Mouse (Mus musculus): ENCODE data around the gene Ebf3. TPM values are rescaled to one million over a fixed set of nuclear protein-coding genes. Genes with fewer than 3 reads are reported as not detected.

Ebf3 gene
- polyA plus RNA-seq, 1 experiment = 0.70 TPM

- Histone ChIP-seq H3K4me3 (ENCODE audit: low read depth, low read length) (no peak overlapping the region), H3K27ac (ENCODE audit: insufficient read depth, low read depth, low read length) (no peak overlapping the region), H3K4me1 (ENCODE audit: control insufficient read depth, insufficient read depth, insufficient read length, low read length) (no peaks in the 10 kb centered on the region), H3K36me3 (ENCODE audit: control insufficient read depth, insufficient read depth, low read length) (no peaks in the 10 kb centered on the region), H3K27me3 (ENCODE audit: control insufficient read depth, insufficient read depth, low read length) (no peaks in the 10 kb centered on the region)
- TF ChIP-seq POLR2A (IDR thresholded peaks at IDR 0.05; ENCODE audit: low read depth, low read length) = no peak
- TF ChIP-seq CTCF (IDR thresholded peaks at IDR 0.05; ENCODE audit: extremely low read depth, insufficient read length, insufficient replicate concordance, low read depth, low read length) = no peak
- 85% methylated on average over 8 of the region's 8 CpGs for WGBS
Observed at GRCm38 (mm10) chr7:137240481-137240880, 73.8 kb downstream of the Ebf3 start.

GRCm38 (mm10) chr7:137239542-137240133 is 74.6 kb downstream of the Ebf3 start:
- WGBS = 66% methylated on average over 5 of the region's 5 CpGs

GRCm38 (mm10) chr7:137237419-137237818 is 76.8 kb downstream of the Ebf3 start:
- Histone ChIP-seq H3K4me1 (ENCODE audit: control insufficient read depth, insufficient read depth, insufficient read length, low read length) (no peaks in the 10 kb centered on the region), H3K4me3 (ENCODE audit: low read depth, low read length) (no peak overlapping the region), H3K36me3 (ENCODE audit: control insufficient read depth, insufficient read depth, low read length) (no peaks in the 10 kb centered on the region), H3K27ac (ENCODE audit: insufficient read depth, low read depth, low read length) (no peak overlapping the region), H3K27me3 (ENCODE audit: control insufficient read depth, insufficient read depth, low read length) (no peaks in the 10 kb centered on the region)
- TF ChIP-seq POLR2A (IDR thresholded peaks at IDR 0.05; ENCODE audit: low read depth, low read length) = no peak
- no peak for TF ChIP-seq CTCF (IDR thresholded peaks at IDR 0.05; ENCODE audit: extremely low read depth, insufficient read length, insufficient replicate concordance, low read depth, low read length)
- 74% methylated on average over 12 of the region's 12 CpGs for WGBS

More at GRCm38 (mm10) chr7:137239542-137240133, 74.6 kb downstream of the Ebf3 start:
- H3K27ac ChIP-seq (ENCODE audit: insufficient read depth, low read depth, low read length) = no peak overlapping the region
- H3K36me3 ChIP-seq (ENCODE audit: control insufficient read depth, insufficient read depth, low read length) = no peaks in the 10 kb centered on the region
- no peak overlapping the region for H3K4me3 ChIP-seq (ENCODE audit: low read depth, low read length)
- no peaks in the 10 kb centered on the region for H3K27me3 ChIP-seq (ENCODE audit: control insufficient read depth, insufficient read depth, low read length)
- H3K4me1 ChIP-seq (ENCODE audit: control insufficient read depth, insufficient read depth, insufficient read length, low read length) = no peaks in the 10 kb centered on the region
- TF ChIP-seq POLR2A (IDR thresholded peaks at IDR 0.05; ENCODE audit: low read depth, low read length) = no peak
- TF ChIP-seq CTCF (IDR thresholded peaks at IDR 0.05; ENCODE audit: extremely low read depth, insufficient read length, insufficient replicate concordance, low read depth, low read length) = no peak

DNA sequence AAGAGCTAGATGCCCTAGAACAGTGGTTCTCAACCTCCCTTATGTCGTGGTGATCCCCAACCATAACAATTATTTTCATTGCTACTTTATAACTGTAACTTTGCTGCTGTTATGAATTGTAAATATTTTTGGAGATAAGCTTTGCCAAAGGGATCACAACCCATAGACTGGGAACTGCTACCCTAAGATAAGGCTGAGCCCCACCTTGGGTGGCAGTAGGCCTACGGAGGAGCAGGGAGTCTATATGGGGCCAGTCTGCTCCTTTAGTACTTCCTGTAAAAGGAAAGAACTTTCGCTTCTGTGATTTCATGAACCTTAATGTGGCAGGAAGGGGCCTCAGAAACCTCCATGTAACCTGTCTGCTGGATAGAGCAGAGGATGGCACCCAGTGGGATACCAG is 90.4 kb downstream of the Ebf3 start:
- Histone ChIP-seq H3K27ac (ENCODE audit: insufficient read depth, low read depth, low read length) (no peak overlapping the region), H3K36me3 (ENCODE audit: control insufficient read depth, insufficient read depth, low read length) (no peaks in the 10 kb centered on the region), H3K27me3 (ENCODE audit: control insufficient read depth, insufficient read depth, low read length) (no peaks in the 10 kb centered on the region), H3K4me3 (ENCODE audit: low read depth, low read length) (no peak overlapping the region), H3K4me1 (ENCODE audit: control insufficient read depth, insufficient read depth, insufficient read length, low read length) (no peaks in the 10 kb centered on the region)
- no peak for TF ChIP-seq POLR2A (IDR thresholded peaks at IDR 0.05; ENCODE audit: low read depth, low read length)
- no peak for TF ChIP-seq CTCF (IDR thresholded peaks at IDR 0.05; ENCODE audit: extremely low read depth, insufficient read length, insufficient replicate concordance, low read depth, low read length)
- 47% methylated on average over 3 of the region's 3 CpGs for WGBS

GRCm38 (mm10) chr7:137222831-137223505 is 91.3 kb downstream of the Ebf3 start:
- H3K4me1 ChIP-seq (ENCODE audit: control insufficient read depth, insufficient read depth, insufficient read length, low read length) = no peaks in the 10 kb centered on the region
- H3K27ac ChIP-seq (ENCODE audit: insufficient read depth, low read depth, low read length) = no peak overlapping the region
- no peak for TF ChIP-seq POLR2A (IDR thresholded peaks at IDR 0.05; ENCODE audit: low read depth, low read length)
- no peak for TF ChIP-seq CTCF (IDR thresholded peaks at IDR 0.05; ENCODE audit: extremely low read depth, insufficient read length, insufficient replicate concordance, low read depth, low read length)
- H3K27me3 ChIP-seq (ENCODE audit: control insufficient read depth, insufficient read depth, low read length) = no peaks in the 10 kb centered on the region
- WGBS = 86% methylated on average over 6 of the region's 6 CpGs
- H3K4me3 ChIP-seq (ENCODE audit: low read depth, low read length) = no peak overlapping the region
- no peaks in the 10 kb centered on the region for H3K36me3 ChIP-seq (ENCODE audit: control insufficient read depth, insufficient read depth, low read length)

DNA sequence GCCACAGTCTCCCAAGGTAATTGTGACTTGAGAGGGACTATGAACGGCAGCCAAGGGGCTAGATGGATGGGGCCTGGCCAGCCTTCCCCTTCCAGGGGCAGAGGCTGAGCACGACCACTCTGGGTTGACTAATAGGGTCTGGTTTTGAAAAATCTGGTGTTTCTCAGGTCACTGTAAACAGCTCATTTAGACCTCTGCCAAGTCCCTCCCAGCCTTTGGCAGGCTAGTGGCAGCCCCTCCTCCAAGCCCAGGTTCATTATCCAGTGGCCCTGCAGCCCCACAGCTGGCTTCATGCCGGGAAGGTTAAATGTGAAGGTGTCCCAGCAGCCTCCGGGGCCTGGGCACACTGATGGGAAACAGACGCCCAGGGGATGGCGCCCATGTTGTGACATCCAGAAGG is 92.6 kb downstream of the Ebf3 start:
- no peak overlapping the region for H3K4me3 ChIP-seq (ENCODE audit: low read depth, low read length)
- no peaks in the 10 kb centered on the region for H3K36me3 ChIP-seq (ENCODE audit: control insufficient read depth, insufficient read depth, low read length)
- no peaks in the 10 kb centered on the region for H3K27me3 ChIP-seq (ENCODE audit: control insufficient read depth, insufficient read depth, low read length)
- 49% methylated on average over 6 of the region's 6 CpGs for WGBS
- no peak overlapping the region for H3K27ac ChIP-seq (ENCODE audit: insufficient read depth, low read depth, low read length)
- no peak for TF ChIP-seq CTCF (IDR thresholded peaks at IDR 0.05; ENCODE audit: extremely low read depth, insufficient read length, insufficient replicate concordance, low read depth, low read length)
- no peak for TF ChIP-seq POLR2A (IDR thresholded peaks at IDR 0.05; ENCODE audit: low read depth, low read length)
- H3K4me1 ChIP-seq (ENCODE audit: control insufficient read depth, insufficient read depth, insufficient read length, low read length) = no peaks in the 10 kb centered on the region

- Histone ChIP-seq H3K27ac (ENCODE audit: insufficient read depth, low read depth, low read length) (no peak overlapping the region), H3K27me3 (ENCODE audit: control insufficient read depth, insufficient read depth, low read length) (no peaks in the 10 kb centered on the region), H3K4me3 (ENCODE audit: low read depth, low read length) (no peak overlapping the region), H3K4me1 (ENCODE audit: control insufficient read depth, insufficient read depth, insufficient read length, low read length) (no peaks in the 10 kb centered on the region), H3K36me3 (ENCODE audit: control insufficient read depth, insufficient read depth, low read length) (no peaks in the 10 kb centered on the region)
- no peak for TF ChIP-seq CTCF (IDR thresholded peaks at IDR 0.05; ENCODE audit: extremely low read depth, insufficient read length, insufficient replicate concordance, low read depth, low read length)
- no peak for TF ChIP-seq POLR2A (IDR thresholded peaks at IDR 0.05; ENCODE audit: low read depth, low read length)
- WGBS = 81% methylated on average over 4 of the region's 4 CpGs
Observed at GRCm38 (mm10) chr7:137220436-137220835, 93.8 kb downstream of the Ebf3 start.

All from small intestine, adult 2 months (tissue).